Mouse (Mus musculus) brown adipose tissue, adult 24 weeks (tissue): ENCODE data around the gene Ankrd34a. TPM values are rescaled to one million over a fixed set of nuclear protein-coding genes. Genes with fewer than 3 reads are reported as not detected.

Source experiments
- H3K27ac ChIP-seq: fragments of 200-500 bp; replicated peaks from 2 replicates; pipeline ENCODE4 v1.5.1; 2012; ENCODE audit warnings: low read depth, mild to moderate bottlenecking, low read length
- H3K4me1 ChIP-seq: fragments of 200-500 bp; 2 replicates; pipeline ENCODE4 v1.6.1; 2012; ENCODE audit warnings: low read length, mixed read lengths; ENCODE audit not compliant: control insufficient read depth, insufficient read depth, insufficient read length
- H3K4me3 ChIP-seq: fragments of 200-500 bp; 2 replicates; pipeline ENCODE4 v1.5.1; 2012; ENCODE audit warnings: low read depth, mild to moderate bottlenecking, low read length, moderate library complexity; ENCODE audit not compliant: insufficient read depth
- polyA plus RNA-seq: library from polyadenylated mRNA; stranded (reverse); fragments of >200 nt; gene quantifications from 2 replicates; pipeline ENCODE4 v1.2.4, GENCODE M21; 2012; ENCODE audit not compliant: missing spikeins, insufficient read depth, insufficient read length

Gene Ankrd34a
- polyA plus RNA-seq, 1 experiment: not detected

DNA sequence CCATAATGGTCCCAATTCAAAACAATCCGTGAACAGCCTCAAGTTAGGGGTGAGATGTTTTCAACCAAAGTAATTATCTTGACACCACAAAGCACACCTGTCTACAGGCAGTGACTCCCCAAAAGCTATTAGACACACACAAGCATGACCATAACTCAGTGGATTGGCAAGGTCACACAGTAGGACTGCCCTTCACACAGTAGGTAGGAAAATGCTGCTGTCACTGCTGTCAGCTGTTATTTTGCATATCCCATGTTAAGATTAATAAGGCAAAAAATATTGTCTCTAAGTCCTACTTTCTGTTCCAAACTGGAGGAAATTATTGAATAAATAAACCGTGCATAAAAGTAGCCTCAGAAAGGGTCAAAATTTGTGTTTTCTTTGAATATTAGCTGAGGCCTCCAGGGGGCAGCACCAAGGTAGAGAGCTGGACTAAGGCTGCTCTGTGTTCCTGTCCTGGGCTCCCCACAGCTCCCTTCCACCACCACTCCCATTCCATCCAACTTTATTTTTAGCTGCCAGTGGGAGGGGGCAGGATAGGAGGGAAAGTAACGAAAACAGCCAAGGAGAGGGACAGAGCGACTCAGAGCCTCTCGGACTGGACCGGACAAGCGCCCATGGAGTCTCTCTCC lies 48.7 kb downstream of the Ankrd34a start, which contains the start of gene Itga10:
TSS of gene Itga10 (plus strand) at position 567 of the 632 bp plus-strand sequence.
- Histone ChIP-seq H3K27ac (no peak within 1 kb of the TSS), H3K4me1 (no peaks in the 10 kb centered on the region), H3K4me3 (no peak within 1 kb of the TSS)

GRCm38 (mm10) chr3:96647365-96647764 lies 50.9 kb downstream of the Ankrd34a start:
- Histone ChIP-seq H3K4me1 (no peaks in the 10 kb centered on the region), H3K27ac (no peak overlapping the region), H3K4me3 (no peak overlapping the region)

Other genes starting within 250 kb of the Ankrd34a start
- gene BC107364, start 144.3 kb upstream of the Ankrd34a start, polyA plus RNA-seq: not detected in 2 replicates
- 5.4 and 8.2 TPM in 2 replicates for gene Hfe2, start 71.5 kb upstream of the Ankrd34a start, polyA plus RNA-seq
- 1,091 and 1,303 TPM in 2 replicates for gene Txnip, start 38.7 kb upstream of the Ankrd34a start, polyA plus RNA-seq
- gene Gm16253, start 19.7 kb upstream of the Ankrd34a start, polyA plus RNA-seq: not detected in 2 replicates
- 39.0 and 72.4 TPM in 2 replicates for gene Polr3gl, start 2.5 kb upstream of the Ankrd34a start, polyA plus RNA-seq
- 10.0 and 11.0 TPM in 2 replicates for gene Lix1l, start 4.5 kb downstream of the Ankrd34a start, polyA plus RNA-seq
- 78.8 and 110 TPM in 2 replicates for gene Rbm8a, start 33.3 kb downstream of the Ankrd34a start, polyA plus RNA-seq
- gene Pex11b, start 38.7 kb downstream of the Ankrd34a start, polyA plus RNA-seq: 31.9 and 35.4 TPM in 2 replicates
- gene Gm42957, start 38.8 kb downstream of the Ankrd34a start, polyA plus RNA-seq: not detected in 2 replicates
- gene Itga10, start 48.9 kb downstream of the Ankrd34a start, polyA plus RNA-seq: 0.20 and 0.67 TPM in 2 replicates
- 0.29 TPM in 1 of 2 replicates, not detected in the other for gene Ankrd35, start 73.5 kb downstream of the Ankrd34a start, polyA plus RNA-seq
- 8.2 and 9.0 TPM in 2 replicates for gene Pias3, start 99.7 kb downstream of the Ankrd34a start, polyA plus RNA-seq
- gene Nudt17, start 111.9 kb downstream of the Ankrd34a start, polyA plus RNA-seq: 4.4 and 5.3 TPM in 2 replicates
- gene Polr3c, start 131.0 kb downstream of the Ankrd34a start, polyA plus RNA-seq: 23.7 and 25.5 TPM in 2 replicates
- 23.6 and 25.6 TPM in 2 replicates for gene Rnf115, start 131.0 kb downstream of the Ankrd34a start, polyA plus RNA-seq
- not detected in 2 replicates for gene Pdzk1, start 232.6 kb downstream of the Ankrd34a start, polyA plus RNA-seq
- gene Cd160, start 232.7 kb downstream of the Ankrd34a start, polyA plus RNA-seq: not detected in 2 replicates